Mouse (Mus musculus) hindbrain, postnatal 0 days (tissue): Measurements from ENCODE around the gene Large1. TPM values are rescaled to one million over a fixed set of nuclear protein-coding genes. Genes with fewer than 3 reads are reported as not detected.
"Not testable (repeated sequence)": the region's sequence is repeated elsewhere in the genome, so short reads cannot be mapped to it uniquely, and the experiment has no call there.

Source experiments
- ATAC-seq: fragments of 200-750 bp; cut with Nextera tagmentation; 2 replicates; pipeline ENCODE4 v1.8.0; 2017; ENCODE audit warnings: mild to moderate bottlenecking, moderate TSS enrichment, moderate library complexity
- DNase-seq: peaks from one replicate; pipeline ENCODE4 v3.0.0-alpha.2; 2015; ENCODE audit warnings: low spot score
- H3K27ac ChIP-seq: fragments of 300-500 bp; sonication (generic); 2 replicates; pipeline ENCODE4 v1.5.1; 2014; ENCODE audit warnings: mild to moderate bottlenecking
- H3K27me3 ChIP-seq: fragments of 300-500 bp; sonication (generic); 2 replicates; pipeline ENCODE4 v1.6.1; 2014; ENCODE audit warnings: low read length, mixed read lengths; ENCODE audit not compliant: insufficient read depth
- H3K36me3 ChIP-seq: fragments of 300-500 bp; sonication (generic); 2 replicates; pipeline ENCODE4 v1.6.1; 2014; ENCODE audit warnings: low read length, mixed read lengths; ENCODE audit not compliant: insufficient read depth
- H3K4me1 ChIP-seq: fragments of 300-500 bp; sonication (generic); 2 replicates; pipeline ENCODE4 v1.6.1; 2014; ENCODE audit warnings: antibody characterized with exemption, low read length, mixed read lengths; ENCODE audit not compliant: insufficient read depth
- H3K4me2 ChIP-seq: fragments of 300-500 bp; sonication (generic); 2 replicates; pipeline ENCODE4 v1.6.1; 2014; ENCODE audit warnings: low read depth, mild to moderate bottlenecking, low read length, moderate library complexity, mixed read lengths
- H3K4me3 ChIP-seq: fragments of 300-500 bp; sonication (generic); 2 replicates; pipeline ENCODE4 v1.5.1; 2014; ENCODE audit warnings: low read length
- H3K9ac ChIP-seq: fragments of 300-500 bp; sonication (generic); replicated peaks from 2 replicates; pipeline ENCODE4 v1.6.1; 2014; ENCODE audit warnings: mild to moderate bottlenecking, low read length, moderate library complexity, mixed read lengths
- H3K9me3 ChIP-seq: fragments of 300-500 bp; sonication (generic); 2 replicates; pipeline ENCODE4 v1.6.1; 2016; ENCODE audit warnings: low read length, mixed read lengths
- CTCF ChIP-seq: IDR thresholded peaks from 2 replicates; pipeline ENCODE4 v1.5.1; 2016; ENCODE audit warnings: antibody characterized with exemption, control low read depth, low read depth
- WGBS: fragments of 180-500 bp; shearing (Covaris S2); extraction: QIAGEN DNeasy Blood & Tissue Kit; methylation state at CpG from one replicate; pipeline ENCODE4 v1.1.7; 2014; 5-methylcytosine and 5-hydroxymethylcytosine counted together
- polyA plus RNA-seq: library from polyadenylated mRNA; unstranded; fragments of >200 nt; fragmentation: Nextera tagmentation; extraction: Ambion mirVana; gene quantifications from 2 replicates; pipeline ENCODE4 v1.2.1, GENCODE M21; 2015
- total RNA-seq: library from RNA; depleted of rRNA; stranded (reverse); fragments of >200 nt; gene quantifications from 2 replicates; pipeline ENCODE4 v1.2.3, GENCODE M21; 2014

Gene Large1
- total and polyA plus RNA-seq, 2 experiments from 2014 or later = 13.4 to 97.9 TPM

GRCm38 (mm10) chr8:73104089-73104488, 249.3 kb downstream of the Large1 start:
- DNase-seq (no peak), ATAC-seq (no peak)
- Histone ChIP-seq H3K36me3 (no peaks in the 10 kb centered on the region), H3K27me3 (no peaks in the 10 kb centered on the region), H3K9me3 (no peaks in the 10 kb centered on the region), H3K27ac (no peak overlapping the region), H3K9ac (no peak overlapping the region), H3K4me2 (no peak overlapping the region), H3K4me1 (no peaks in the 10 kb centered on the region), H3K4me3 (no peak overlapping the region)
- no peak for TF ChIP-seq CTCF
- WGBS = 59% methylated on average over 1 of the region's 1 CpGs

- Histone ChIP-seq H3K9ac (no peak overlapping the region), H3K9me3 (no peaks in the 10 kb centered on the region), H3K27ac (no peak overlapping the region), H3K36me3 (no peaks in the 10 kb centered on the region), H3K4me1 (no peaks in the 10 kb centered on the region), H3K4me3 (no peak overlapping the region), H3K27me3 (no peaks in the 10 kb centered on the region), H3K4me2 (no peak overlapping the region)
- 84% methylated on average over 5 of the region's 5 CpGs for WGBS
- no peak for TF ChIP-seq CTCF
- no peak for DNase-seq
- no peak for ATAC-seq
These were observed 252.3 kb downstream of the Large1 start for GRCm38 (mm10) chr8:73101069-73101468.

DNA sequence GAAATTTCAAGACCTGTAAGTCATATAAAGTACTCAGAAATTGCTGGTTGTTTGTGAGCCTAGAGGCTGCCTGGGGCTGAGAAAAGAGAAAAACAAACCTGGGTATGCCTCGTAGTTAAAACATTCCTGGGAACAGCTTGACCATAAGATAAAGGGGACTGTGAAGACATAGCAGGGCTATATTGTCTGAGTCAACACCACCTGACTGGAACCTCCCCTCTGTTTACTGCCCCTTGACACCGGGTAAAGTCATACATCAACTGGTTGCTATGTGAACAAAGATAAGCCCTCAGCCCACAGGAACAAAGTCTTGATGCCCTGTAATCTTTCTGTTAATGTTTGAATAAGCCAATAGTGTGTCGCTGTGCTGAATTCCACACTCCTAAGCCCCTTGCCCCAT, 252.7 kb downstream of the Large1 start:
- H3K27ac ChIP-seq, H3K27me3 ChIP-seq, H3K4me1 ChIP-seq, H3K9me3 ChIP-seq, H3K9ac ChIP-seq, ATAC-seq, H3K36me3 ChIP-seq, H3K4me2 ChIP-seq, H3K4me3 ChIP-seq, DNase-seq: not testable (repeated sequence)
- WGBS = 43% methylated on average over 3 of the region's 3 CpGs

GRCm38 (mm10) chr8:73099542-73099941, 253.8 kb downstream of the Large1 start:
- DNase-seq = no peak
- ATAC-seq = no peak
- Histone ChIP-seq H3K27ac (no peak overlapping the region), H3K9ac (no peak overlapping the region), H3K4me2 (no peak overlapping the region), H3K9me3 (no peaks in the 10 kb centered on the region), H3K27me3 (no peaks in the 10 kb centered on the region), H3K4me3 (no peak overlapping the region), H3K36me3 (no peaks in the 10 kb centered on the region), H3K4me1 (no peaks in the 10 kb centered on the region)
- TF ChIP-seq CTCF = no peak
- 93% methylated on average over 3 of the region's 3 CpGs for WGBS

- no peak for TF ChIP-seq CTCF
- DNase-seq = no peak
- H3K9ac ChIP-seq = no peak overlapping the region
- ATAC-seq = no peak
- no peak overlapping the region for H3K4me3 ChIP-seq
- H3K36me3 ChIP-seq = no peaks in the 10 kb centered on the region
- no peaks in the 10 kb centered on the region for H3K4me1 ChIP-seq
- 84% methylated on average over 2 of the region's 2 CpGs for WGBS
- no peak overlapping the region for H3K4me2 ChIP-seq
- H3K27me3 ChIP-seq = no peaks in the 10 kb centered on the region
- H3K9me3 ChIP-seq = no peaks in the 10 kb centered on the region
- no peak overlapping the region for H3K27ac ChIP-seq
These were observed 256.4 kb downstream of the Large1 start for GRCm38 (mm10) chr8:73096952-73097351.

- 96% methylated on average over 1 of the region's 1 CpGs for WGBS
- H3K4me1 ChIP-seq, H3K36me3 ChIP-seq, ATAC-seq, H3K4me2 ChIP-seq, H3K9me3 ChIP-seq, H3K9ac ChIP-seq, H3K27ac ChIP-seq, DNase-seq, H3K27me3 ChIP-seq, H3K4me3 ChIP-seq: not testable (repeated sequence)
These were observed 275.6 kb downstream of the Large1 start for GRCm38 (mm10) chr8:73077746-73078145.

DNA sequence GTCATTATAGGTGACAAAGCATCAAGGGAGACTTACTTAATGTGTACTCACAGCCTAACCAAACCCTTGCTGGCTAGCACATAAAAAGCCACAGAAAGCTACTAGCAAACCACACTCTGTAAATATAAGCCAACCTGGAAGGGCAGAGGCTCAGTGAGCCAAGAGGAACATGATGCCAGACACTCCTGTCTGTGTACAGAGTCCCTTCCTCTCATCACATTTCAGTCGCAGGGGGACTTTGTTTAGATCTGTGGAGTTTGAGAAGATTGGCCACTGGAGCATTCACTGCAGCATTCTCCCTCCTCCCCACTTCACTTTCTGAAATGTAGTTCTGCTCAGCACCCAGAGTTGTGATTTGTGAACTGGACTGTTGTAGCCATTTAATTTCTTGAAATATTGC, 291.9 kb downstream of the Large1 start:
- Histone ChIP-seq H3K4me2 (no peak overlapping the region), H3K36me3 (no peaks in the 10 kb centered on the region), H3K9ac (no peak overlapping the region), H3K27ac (no peak overlapping the region), H3K9me3 (no peaks in the 10 kb centered on the region), H3K27me3 (no peaks in the 10 kb centered on the region), H3K4me1 (no peaks in the 10 kb centered on the region), H3K4me3 (no peak overlapping the region)
- 83% methylated on average over 1 of the region's 1 CpGs for WGBS
- no peak for TF ChIP-seq CTCF
- ATAC-seq = no peak
- DNase-seq = no peak
